Mouse (Mus musculus) thymus, adult 2 months (tissue): Measurements from ENCODE around the gene Camk2d.

Experiments
- CTCF ChIP-seq: fragments of 200-500 bp; IDR thresholded peaks from 2 replicates; pipeline ENCODE4 v1.5.1; 2012; ENCODE audit warnings: mild to moderate bottlenecking, control low read depth, low read length, moderate library complexity, borderline replicate concordance; ENCODE audit not compliant: control insufficient read depth, poor library complexity, insufficient read depth; ENCODE audit errors: extremely low read depth
- POLR2A ChIP-seq: fragments of 200-500 bp; IDR thresholded peaks from 2 replicates; pipeline ENCODE4 v1.6.1; 2012; ENCODE audit warnings: mild to moderate bottlenecking, low read length, control low read depth, moderate library complexity; ENCODE audit not compliant: control insufficient read depth, poor library complexity, insufficient read depth; ENCODE audit errors: extremely low read depth

GRCm38 (mm10) chr3:126597161-126597595 is 1.1 kb downstream of the Camk2d start:
- TF ChIP-seq CTCF = peak; percentile 13; the same call in 1 of the 2 replicates
- no peak; the same call in 1 of the 2 replicates for TF ChIP-seq POLR2A
